Comparison of ENCODE assay signal across 12 mouse cellular contexts in the genomic region with DNA sequence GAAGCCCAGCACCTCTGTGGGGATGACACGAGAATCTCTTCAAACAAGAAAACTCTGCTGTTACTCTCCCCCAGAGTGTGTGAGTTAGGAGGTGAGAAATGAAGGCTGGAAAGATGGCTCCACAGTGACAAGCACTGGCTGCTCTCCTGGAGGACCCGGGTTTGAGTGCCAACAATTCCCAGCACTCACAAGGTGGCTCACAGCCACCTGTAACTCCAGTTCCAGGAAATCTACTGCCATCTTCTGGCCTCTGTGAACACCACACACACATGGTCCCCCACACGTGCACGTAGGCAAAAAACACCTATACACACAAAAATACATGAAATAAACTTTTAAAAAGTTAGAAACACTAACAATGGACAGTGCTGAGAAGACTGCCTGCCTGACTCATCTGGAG. TPM values are rescaled to one million over a fixed set of nuclear protein-coding genes. Genes with fewer than 3 reads are reported as not detected.
DNase-seq lines count a peak whose midpoint lies in the region; ATAC-seq and TF ChIP-seq lines count a peak whose summit lies in the region.
"Had no signal": no experiment of that assay in that cellular context is flagged by ENCODE, and none has a peak within 500 bp of the region (broad histone marks: within the 10 kb centered on the region; RNA-seq: fewer than 3 reads in every experiment).

No protein-coding gene starts in this region.

- H3K36me3 ChIP-seq in forebrain, embryonic 12.5 days (replicated peaks): no peaks in the 10 kb centered on the region
- no peaks in the 10 kb centered on the region for H3K36me3 ChIP-seq in forebrain, postnatal 0 days (ENCODE audit: insufficient read depth)
- no peaks in the 10 kb centered on the region for H3K36me3 ChIP-seq in lung, embryonic 14.5 days (ENCODE audit: insufficient read depth)
- H3K36me3 ChIP-seq in macrophage (ENCODE audit: inconsistent target): no peaks in the 10 kb centered on the region
- no peaks in the 10 kb centered on the region for H3K36me3 ChIP-seq in midbrain, embryonic 15.5 days (replicated peaks)
- H3K36me3 ChIP-seq: limb, embryonic 10.5 days; stomach, embryonic 15.5 days had no signal

- H3K4me2 ChIP-seq in forebrain, embryonic 12.5 days: no peak overlapping the region
- H3K4me2 ChIP-seq in forebrain, postnatal 0 days (ENCODE audit: low read depth): no peak overlapping the region
- no peak overlapping the region for H3K4me2 ChIP-seq in lung, embryonic 14.5 days
- H3K4me2 ChIP-seq in midbrain, embryonic 15.5 days: no peak overlapping the region
- H3K4me2 ChIP-seq: stomach, embryonic 15.5 days had no signal

- no peak overlapping the region for H3K4me3 ChIP-seq in forebrain, embryonic 12.5 days (replicated peaks)
- no peak overlapping the region for H3K4me3 ChIP-seq in forebrain, postnatal 0 days (ENCODE audit: low read depth, low read length)
- no peak overlapping the region for H3K4me3 ChIP-seq in lung, embryonic 14.5 days (ENCODE audit: low read depth, low read length)
- H3K4me3 ChIP-seq in macrophage (ENCODE audit: inconsistent target): no peak overlapping the region
- no peak overlapping the region for H3K4me3 ChIP-seq in midbrain, embryonic 15.5 days
- H3K4me3 ChIP-seq: limb, embryonic 10.5 days; stomach, embryonic 15.5 days had no signal

- no peaks in the 10 kb centered on the region for H3K9me3 ChIP-seq in forebrain, embryonic 12.5 days
- H3K9me3 ChIP-seq in forebrain, postnatal 0 days (ENCODE audit: low read length): no peaks in the 10 kb centered on the region
- H3K9me3 ChIP-seq in lung, embryonic 14.5 days (ENCODE audit: low read depth, low read length): no peaks in the 10 kb centered on the region
- no peaks in the 10 kb centered on the region for H3K9me3 ChIP-seq in midbrain, embryonic 15.5 days
- H3K9me3 ChIP-seq: limb, embryonic 10.5 days; stomach, embryonic 15.5 days had no signal

- 68% methylated on average over 4 of the region's 4 CpGs for WGBS in forebrain, embryonic 12.5 days
- WGBS in forebrain, postnatal 0 days: 72% methylated on average over 4 of the region's 4 CpGs
- WGBS in lung, embryonic 14.5 days: 68% methylated on average over 4 of the region's 4 CpGs
- WGBS in macrophage (ENCODE audit: missing documents): 88% methylated on average over 4 of the region's 4 CpGs
- 73% methylated on average over 4 of the region's 4 CpGs for WGBS in midbrain, embryonic 15.5 days

- 0 out of 2 replicates have a peak overlapping the region, but pooled peaks have one; percentile 9 for H3K27ac ChIP-seq in forebrain, embryonic 12.5 days
- no peak overlapping the region for H3K27ac ChIP-seq in forebrain, postnatal 0 days (ENCODE audit: low read depth, low read length)
- H3K27ac ChIP-seq in lung, embryonic 14.5 days (ENCODE audit: low read depth): no peak overlapping the region
- H3K27ac ChIP-seq in macrophage: peak overlapping the region; percentile 99
- no peak overlapping the region for H3K27ac ChIP-seq in midbrain, embryonic 15.5 days

- no peak overlapping the region for H3K9ac ChIP-seq in forebrain, embryonic 12.5 days
- no peak overlapping the region for H3K9ac ChIP-seq in forebrain, postnatal 0 days
- no peak overlapping the region for H3K9ac ChIP-seq in lung, embryonic 14.5 days
- H3K9ac ChIP-seq in midbrain, embryonic 15.5 days: no peak overlapping the region
- H3K9ac ChIP-seq: stomach, embryonic 15.5 days had no signal

- DNase-seq in forebrain, postnatal 0 days: no peak
- DNase-seq in lung, embryonic 14.5 days: peak; percentile 23
- no peak for DNase-seq in lung, postnatal 4 days
- peak; percentile 17 for DNase-seq in brain, adult 2 months (ENCODE audit: low read depth, low spot score)

- peaks cover 3% of the 10 kb centered on the region; the same call in 1 of the 2 replicates for H3K27me3 ChIP-seq in forebrain, embryonic 12.5 days
- H3K27me3 ChIP-seq in forebrain, postnatal 0 days (ENCODE audit: insufficient read depth, low read length): no peaks in the 10 kb centered on the region
- no peaks in the 10 kb centered on the region for H3K27me3 ChIP-seq in lung, embryonic 14.5 days (ENCODE audit: insufficient read depth, low read length)
- H3K27me3 ChIP-seq in midbrain, embryonic 15.5 days (replicated peaks): peaks cover 3% of the 10 kb centered on the region; the same call in 1 of the 2 replicates
- H3K27me3 ChIP-seq: stomach, embryonic 15.5 days had no signal

- no peak for TF ChIP-seq CTCF in forebrain, postnatal 0 days (IDR thresholded peaks at IDR 0.05; ENCODE audit: low read depth)
- TF ChIP-seq CTCF in lung, embryonic 14.5 days (IDR thresholded peaks at IDR 0.05; ENCODE audit: low read depth): peak; percentile 30

- peaks cover 12% of the 10 kb centered on the region for H3K4me1 ChIP-seq in forebrain, embryonic 12.5 days
- no peaks in the 10 kb centered on the region for H3K4me1 ChIP-seq in forebrain, postnatal 0 days (ENCODE audit: insufficient read depth)
- H3K4me1 ChIP-seq in lung, embryonic 14.5 days (ENCODE audit: insufficient read depth): peaks cover 5% of the 10 kb centered on the region; the same call in 1 of the 2 replicates
- 0 out of 2 replicates have a peak, but pooled peaks cover 2% of the 10 kb centered on the region for H3K4me1 ChIP-seq in midbrain, embryonic 15.5 days

- peaks cover 16% of the 10 kb centered on the region for H3K79me2 ChIP-seq in macrophage (ENCODE audit: inconsistent target)

- ATAC-seq in forebrain, embryonic 12.5 days (ENCODE audit: low FRiP score): no peak
- ATAC-seq in forebrain, postnatal 0 days: no peak
- no peak for ATAC-seq in lung, embryonic 14.5 days (ENCODE audit: insufficient read depth)
- no peak for ATAC-seq in frontal cortex, adult (ENCODE audit: low TSS enrichment)
- no peak for ATAC-seq in midbrain, embryonic 15.5 days (replicated peaks)

RNA-seq across cellular contexts. Expression of a gene that starts 34.9 kb away (rescaled TPM):
- polyA plus RNA-seq in forebrain, embryonic 12.5 days (2016; fragmentation: Nextera tagmentation; extraction: Ambion mirVana): 4.9 and 5.4 TPM in 2 replicates
- 3.3 and 3.6 TPM in 2 replicates for total RNA-seq in forebrain, postnatal 0 days (2014; rRNA removed)
- polyA plus RNA-seq in forebrain, postnatal 0 days (2015; fragmentation: Nextera tagmentation; extraction: Ambion mirVana): 1.4 and 1.5 TPM in 2 replicates
- 11.9 and 12.0 TPM in 2 replicates for polyA plus RNA-seq in lung, embryonic 14.5 days (2014; fragmentation: Nextera tagmentation; extraction: Ambion mirVana)
- total RNA-seq in macrophage (2018; cell fraction: chromatin; rRNA removed): 10 to 100 TPM in 22 of 26 experiments, 1 to 10 TPM in 4; 3.0 to 75.5 (median 33.8) TPM
- total RNA-seq in macrophage (2018; cell fraction: cytosol; rRNA removed): 100 to 1,000 TPM in 5 of 26 experiments, 10 to 100 TPM in 21; 39.1 to 112 (median 71.5) TPM
- 100 to 1,000 TPM in 3 of 26 experiments, 10 to 100 TPM in 23; 15.4 to 138 (median 60.7) TPM for total RNA-seq in macrophage (2018; cell fraction: nucleus; rRNA removed)
- 30.0 to 70.8 TPM (median 64.9 TPM) in 3 replicates for polyA plus RNA-seq in macrophage (2018)
- 2.3 TPM in 2 replicates for polyA plus RNA-seq in midbrain, embryonic 15.5 days (2015; fragmentation: Nextera tagmentation; extraction: Ambion mirVana)

RNA-seq across cellular contexts. Expression of a gene that starts 35.6 kb away (rescaled TPM):
- polyA plus RNA-seq in forebrain, embryonic 12.5 days (2016; fragmentation: Nextera tagmentation; extraction: Ambion mirVana): 6.2 and 8.0 TPM in 2 replicates
- total RNA-seq in forebrain, postnatal 0 days (2014; rRNA removed): 3.5 and 4.7 TPM in 2 replicates
- 4.3 and 4.5 TPM in 2 replicates for polyA plus RNA-seq in forebrain, postnatal 0 days (2015; fragmentation: Nextera tagmentation; extraction: Ambion mirVana)
- 19.5 and 19.8 TPM in 2 replicates for polyA plus RNA-seq in lung, embryonic 14.5 days (2014; fragmentation: Nextera tagmentation; extraction: Ambion mirVana)
- 100 to 1,000 TPM in 5 of 26 experiments, 10 to 100 TPM in 18, 1 to 10 TPM in 3; 5.5 to 136 (median 38.4) TPM for total RNA-seq in macrophage (2018; cell fraction: chromatin; rRNA removed)
- total RNA-seq in macrophage (2018; cell fraction: cytosol; rRNA removed): 10 to 100 TPM in 9 of 26 experiments, 1 to 10 TPM in 17; 1.6 to 18.5 (median 5.9) TPM
- 10 to 100 TPM in 22 of 26 experiments, 1 to 10 TPM in 4; 4.2 to 87.4 (median 28.4) TPM for total RNA-seq in macrophage (2018; cell fraction: nucleus; rRNA removed)
- 6.0 to 8.2 TPM (median 7.6 TPM) in 3 replicates for polyA plus RNA-seq in macrophage (2018)
- polyA plus RNA-seq in midbrain, embryonic 15.5 days (2015; fragmentation: Nextera tagmentation; extraction: Ambion mirVana): 6.8 and 7.6 TPM in 2 replicates

RNA-seq across cellular contexts. Expression of a gene that starts 51.6 kb away (rescaled TPM):
- not detected in 2 replicates for polyA plus RNA-seq in forebrain, embryonic 12.5 days (2016; fragmentation: Nextera tagmentation; extraction: Ambion mirVana)
- 0.10 TPM in 1 of 2 replicates, not detected in the other for total RNA-seq in forebrain, postnatal 0 days (2014; rRNA removed)
- polyA plus RNA-seq in forebrain, postnatal 0 days (2015; fragmentation: Nextera tagmentation; extraction: Ambion mirVana): 0.10 TPM in 1 of 2 replicates, not detected in the other
- polyA plus RNA-seq in lung, embryonic 14.5 days (2014; fragmentation: Nextera tagmentation; extraction: Ambion mirVana): 1.1 TPM in 2 replicates
- total RNA-seq in macrophage (2018; cell fraction: chromatin; rRNA removed): 1 to 10 TPM in 3 of 26 experiments, not detected in 23; 1.4 to 2.1 (median 1.6) TPM
- 1 to 10 TPM; 1.1 to 3.8 (median 2.4) TPM for total RNA-seq in macrophage (2018; cell fraction: cytosol; rRNA removed)
- 1 to 10 TPM in 10 of 26 experiments, under 1 TPM in 3, not detected in 13; 0.53 to 2.6 (median 1.5) TPM for total RNA-seq in macrophage (2018; cell fraction: nucleus; rRNA removed)
- 1.2 to 2.1 TPM (median 1.8 TPM) in 3 replicates for polyA plus RNA-seq in macrophage (2018)
- polyA plus RNA-seq in midbrain, embryonic 15.5 days (2015; fragmentation: Nextera tagmentation; extraction: Ambion mirVana): 0.22 TPM in 1 of 2 replicates, not detected in the other
- total RNA-seq: adrenal gland, adult 2 months had no signal
- polyA plus RNA-seq: adrenal gland, adult 2 months; midbrain, postnatal 0 days had no signal

RNA-seq across cellular contexts. Expression of a gene that starts 56.0 kb away (rescaled TPM):
- polyA plus RNA-seq in forebrain, embryonic 12.5 days (2016; fragmentation: Nextera tagmentation; extraction: Ambion mirVana): 137 and 142 TPM in 2 replicates
- total RNA-seq in forebrain, postnatal 0 days (2014; rRNA removed): 85.9 and 146 TPM in 2 replicates
- 126 and 129 TPM in 2 replicates for polyA plus RNA-seq in forebrain, postnatal 0 days (2015; fragmentation: Nextera tagmentation; extraction: Ambion mirVana)
- polyA plus RNA-seq in lung, embryonic 14.5 days (2014; fragmentation: Nextera tagmentation; extraction: Ambion mirVana): 134 and 144 TPM in 2 replicates
- 100 to 1,000 TPM; 162 to 586 (median 393) TPM for total RNA-seq in macrophage (2018; cell fraction: chromatin; rRNA removed)
- total RNA-seq in macrophage (2018; cell fraction: cytosol; rRNA removed): 100 to 1,000 TPM; 226 to 433 (median 334) TPM
- total RNA-seq in macrophage (2018; cell fraction: nucleus; rRNA removed): 100 to 1,000 TPM; 176 to 503 (median 306) TPM
- 192 to 272 TPM (median 246 TPM) in 3 replicates for polyA plus RNA-seq in macrophage (2018)
- polyA plus RNA-seq in midbrain, embryonic 15.5 days (2015; fragmentation: Nextera tagmentation; extraction: Ambion mirVana): 182 and 198 TPM in 2 replicates

RNA-seq across cellular contexts. Expression of a gene that starts 56.7 kb away (rescaled TPM):
- polyA plus RNA-seq in forebrain, embryonic 12.5 days (2016; fragmentation: Nextera tagmentation; extraction: Ambion mirVana): 64.3 and 65.9 TPM in 2 replicates
- 46.1 and 47.0 TPM in 2 replicates for total RNA-seq in forebrain, postnatal 0 days (2014; rRNA removed)
- 75.1 and 81.0 TPM in 2 replicates for polyA plus RNA-seq in forebrain, postnatal 0 days (2015; fragmentation: Nextera tagmentation; extraction: Ambion mirVana)
- 44.0 and 45.0 TPM in 2 replicates for polyA plus RNA-seq in lung, embryonic 14.5 days (2014; fragmentation: Nextera tagmentation; extraction: Ambion mirVana)
- 100 to 1,000 TPM in 18 of 26 experiments, 10 to 100 TPM in 8; 53.1 to 213 (median 134) TPM for total RNA-seq in macrophage (2018; cell fraction: chromatin; rRNA removed)
- 10 to 100 TPM; 34.2 to 68.0 (median 50.8) TPM for total RNA-seq in macrophage (2018; cell fraction: cytosol; rRNA removed)
- 100 to 1,000 TPM in 16 of 26 experiments, 10 to 100 TPM in 10; 48.6 to 222 (median 110) TPM for total RNA-seq in macrophage (2018; cell fraction: nucleus; rRNA removed)
- polyA plus RNA-seq in macrophage (2018): 33.7 to 84.6 TPM (median 58.6 TPM) in 3 replicates
- 79.0 and 81.2 TPM in 2 replicates for polyA plus RNA-seq in midbrain, embryonic 15.5 days (2015; fragmentation: Nextera tagmentation; extraction: Ambion mirVana)

Comparison
In these comparisons a context has a peak if more than half of its experiments do, and no peak if none do; other contexts are left out.
1. H3K27ac ChIP-seq: peak in forebrain, embryonic 12.5 days (single experiment) and macrophage (single experiment); none in forebrain, postnatal 0 days (single experiment), lung, embryonic 14.5 days (single experiment) and midbrain, embryonic 15.5 days (single experiment).
2. DNase-seq: peak in lung, embryonic 14.5 days (single experiment) and brain, adult 2 months (single experiment); none in forebrain, postnatal 0 days (single experiment) and lung, postnatal 4 days (0 of 2).